Mouse (Mus musculus) heart, embryonic 12.5 days (tissue): ENCODE results near the gene Kdm2b. TPM values are rescaled to one million over a fixed set of nuclear protein-coding genes. Genes with fewer than 3 reads are reported as not detected.
A peak's percentile ranks its signal among the peaks of the same experiment; 100 is the strongest.

Source experiments
- ATAC-seq: fragments of 200-750 bp; cut with Nextera tagmentation; 2 replicates; pipeline ENCODE4 v1.8.0; 2017; ENCODE audit warnings: moderate TSS enrichment, moderate library complexity; ENCODE audit not compliant: insufficient number of reproducible peaks, low FRiP score
- H3K27ac ChIP-seq: fragments of 300-500 bp; sonication (generic); 2 replicates; pipeline ENCODE4 v1.5.1; 2016; ENCODE audit warnings: mild to moderate bottlenecking, moderate library complexity; ENCODE audit not compliant: poor library complexity, severe bottlenecking
- H3K27me3 ChIP-seq: fragments of 300-500 bp; sonication (generic); replicated peaks from 2 replicates; pipeline ENCODE4 v1.6.1; 2016; ENCODE audit warnings: mild to moderate bottlenecking, moderate library complexity
- H3K36me3 ChIP-seq: fragments of 300-500 bp; sonication (generic); 2 replicates; pipeline ENCODE4 v1.6.1; 2016; ENCODE audit warnings: mild to moderate bottlenecking, moderate library complexity
- H3K4me1 ChIP-seq: fragments of 300-500 bp; sonication (generic); replicated peaks from 2 replicates; pipeline ENCODE4 v1.6.1; 2016; ENCODE audit warnings: mild to moderate bottlenecking
- H3K4me2 ChIP-seq: fragments of 300-500 bp; sonication (generic); 2 replicates; pipeline ENCODE4 v1.6.1; 2016; ENCODE audit warnings: mild to moderate bottlenecking, moderate library complexity
- H3K4me3 ChIP-seq: fragments of 300-500 bp; sonication (generic); 2 replicates; pipeline ENCODE4 v1.5.1; 2016; ENCODE audit warnings: mild to moderate bottlenecking
- H3K9ac ChIP-seq: fragments of 300-500 bp; sonication (generic); 2 replicates; pipeline ENCODE4 v1.6.1; 2016; ENCODE audit warnings: mild to moderate bottlenecking, moderate library complexity
- H3K9me3 ChIP-seq: fragments of 300-500 bp; sonication (generic); replicated peaks from 2 replicates; pipeline ENCODE4 v1.6.1; 2016; ENCODE audit warnings: mild to moderate bottlenecking, moderate library complexity
- WGBS: fragments of 180-500 bp; shearing (Covaris S2); methylation state at CpG from one replicate; pipeline ENCODE4 v1.1.7; 2016; 5-methylcytosine and 5-hydroxymethylcytosine counted together
- polyA plus RNA-seq: library from polyadenylated mRNA; unstranded; fragments of >200 nt; fragmentation: Nextera tagmentation; extraction: Ambion mirVana; gene quantifications from 2 replicates; pipeline ENCODE4 v1.2.1, GENCODE M21; 2016

The Kdm2b gene
- polyA plus RNA-seq, 1 experiment from 2014 or later = 39.8 TPM

- Histone ChIP-seq H3K4me2 (no peak overlapping the region), H3K4me3 (no peak overlapping the region), H3K9ac (no peak overlapping the region), H3K9me3 (no peaks in the 10 kb centered on the region), H3K4me1 (peaks cover 27% of the 10 kb centered on the region), H3K27me3 (no peaks in the 10 kb centered on the region), H3K36me3 (no peaks in the 10 kb centered on the region), H3K27ac (no peak overlapping the region)
- no peak for ATAC-seq
- 65% methylated on average over 6 of the region's 6 CpGs for WGBS
These were observed 87.4 kb downstream of the Kdm2b start for GRCm38 (mm10) chr5:122902228-122902627.

GRCm38 (mm10) chr5:122901666-122902065 lies 88.0 kb downstream of the Kdm2b start:
- H3K9ac ChIP-seq = no peak overlapping the region
- no peak overlapping the region for H3K4me3 ChIP-seq
- WGBS = 60% methylated on average over 3 of the region's 3 CpGs
- H3K9me3 ChIP-seq = no peaks in the 10 kb centered on the region
- no peaks in the 10 kb centered on the region for H3K36me3 ChIP-seq
- H3K27me3 ChIP-seq = no peaks in the 10 kb centered on the region
- no peak for ATAC-seq
- H3K27ac ChIP-seq = no peak overlapping the region
- H3K4me1 ChIP-seq = peaks cover 30% of the 10 kb centered on the region
- H3K4me2 ChIP-seq = no peak overlapping the region

- H3K9me3 ChIP-seq = no peaks in the 10 kb centered on the region
- peak overlapping the region; percentile 96 for H3K4me2 ChIP-seq
- no peaks in the 10 kb centered on the region for H3K27me3 ChIP-seq
- ATAC-seq = no peak
- peak overlapping the region; percentile 99; the same call in 1 of the 2 replicates for H3K9ac ChIP-seq
- WGBS = 58% methylated on average over 11 of the region's 11 CpGs
- H3K4me3 ChIP-seq = peak overlapping the region; percentile 98; the same call in 1 of the 2 replicates
- no peak overlapping the region for H3K27ac ChIP-seq
- no peaks in the 10 kb centered on the region for H3K36me3 ChIP-seq
- H3K4me1 ChIP-seq = peaks cover 30% of the 10 kb centered on the region
These were observed 88.4 kb downstream of the Kdm2b start for GRCm38 (mm10) chr5:122901179-122901578.

- no peak for ATAC-seq
- H3K36me3 ChIP-seq = no peaks in the 10 kb centered on the region
- H3K27ac ChIP-seq = peak overlapping the region; percentile 89
- H3K4me3 ChIP-seq = peak overlapping the region; percentile 98
- 3% methylated on average over 31 of the region's 33 CpGs for WGBS
- no peaks in the 10 kb centered on the region for H3K27me3 ChIP-seq
- no peaks in the 10 kb centered on the region for H3K9me3 ChIP-seq
- H3K4me1 ChIP-seq = peaks cover 30% of the 10 kb centered on the region
- H3K4me2 ChIP-seq = peak overlapping the region; percentile 96
- H3K9ac ChIP-seq = peak overlapping the region; percentile 99
These were observed 89.0 kb downstream of the Kdm2b start for GRCm38 (mm10) chr5:122900558-122901171.

GRCm38 (mm10) chr5:122899777-122900557 lies 89.7 kb downstream of the Kdm2b start:
- H3K9me3 ChIP-seq = no peaks in the 10 kb centered on the region
- H3K36me3 ChIP-seq = no peaks in the 10 kb centered on the region
- peak overlapping the region; percentile 89 for H3K27ac ChIP-seq
- peaks cover 35% of the 10 kb centered on the region for H3K4me1 ChIP-seq
- 1% methylated on average over 92 of the region's 120 CpGs for WGBS
- peak overlapping the region; percentile 96 for H3K4me2 ChIP-seq
- H3K27me3 ChIP-seq = no peaks in the 10 kb centered on the region
- H3K4me3 ChIP-seq = peak overlapping the region; percentile 98
- H3K9ac ChIP-seq = peak overlapping the region; percentile 99
- peak; percentile 98 for ATAC-seq

GRCm38 (mm10) chr5:122898963-122899776 lies 90.5 kb downstream of the Kdm2b start:
- Histone ChIP-seq H3K4me1 (peaks cover 41% of the 10 kb centered on the region), H3K27ac (peak overlapping the region; percentile 89), H3K27me3 (no peaks in the 10 kb centered on the region), H3K9me3 (no peaks in the 10 kb centered on the region), H3K4me3 (peak overlapping the region; percentile 98), H3K4me2 (peak overlapping the region; percentile 96), H3K9ac (peak overlapping the region; percentile 99), H3K36me3 (no peaks in the 10 kb centered on the region)
- WGBS = 2% methylated on average over 44 of the region's 45 CpGs
- ATAC-seq = peak; percentile 5; the same call in 1 of the 2 replicates

GRCm38 (mm10) chr5:122898153-122898552 lies 91.5 kb downstream of the Kdm2b start:
- Histone ChIP-seq H3K4me2 (peak overlapping the region; percentile 96; the same call in 1 of the 2 replicates), H3K9ac (no peak overlapping the region), H3K9me3 (no peaks in the 10 kb centered on the region), H3K4me1 (peaks cover 41% of the 10 kb centered on the region), H3K36me3 (no peaks in the 10 kb centered on the region), H3K4me3 (no peak overlapping the region), H3K27ac (no peak overlapping the region), H3K27me3 (no peaks in the 10 kb centered on the region)
- ATAC-seq = no peak
- WGBS = 70% methylated on average over 6 of the region's 6 CpGs

GRCm38 (mm10) chr5:122894821-122895220 lies 94.8 kb downstream of the Kdm2b start:
- H3K4me1 ChIP-seq = peaks cover 45% of the 10 kb centered on the region
- H3K9me3 ChIP-seq = no peaks in the 10 kb centered on the region
- no peaks in the 10 kb centered on the region for H3K27me3 ChIP-seq
- no peak overlapping the region for H3K4me3 ChIP-seq
- H3K4me2 ChIP-seq = no peak overlapping the region; the same call in 1 of the 2 replicates
- no peak for ATAC-seq
- no peaks in the 10 kb centered on the region for H3K36me3 ChIP-seq
- H3K27ac ChIP-seq = no peak overlapping the region
- 70% methylated on average over 4 of the region's 4 CpGs for WGBS
- 0 out of 2 replicates have a peak overlapping the region, but pooled peaks have one; percentile 20 for H3K9ac ChIP-seq

GRCm38 (mm10) chr5:122894007-122894637 lies 95.5 kb downstream of the Kdm2b start:
- WGBS = 88% methylated on average over 5 of the region's 5 CpGs
- no peak overlapping the region for H3K27ac ChIP-seq
- no peak for ATAC-seq
- no peaks in the 10 kb centered on the region for H3K36me3 ChIP-seq
- peaks cover 39% of the 10 kb centered on the region for H3K4me1 ChIP-seq
- no peak overlapping the region for H3K9ac ChIP-seq
- H3K9me3 ChIP-seq = no peaks in the 10 kb centered on the region
- no peak overlapping the region for H3K4me3 ChIP-seq
- H3K27me3 ChIP-seq = no peaks in the 10 kb centered on the region
- H3K4me2 ChIP-seq = no peak overlapping the region

- Histone ChIP-seq H3K27ac (no peak overlapping the region), H3K4me2 (no peak overlapping the region), H3K9ac (no peak overlapping the region), H3K36me3 (0 out of 2 replicates have a peak, but pooled peaks cover 3% of the 10 kb centered on the region), H3K27me3 (no peaks in the 10 kb centered on the region), H3K9me3 (no peaks in the 10 kb centered on the region), H3K4me1 (peaks cover 33% of the 10 kb centered on the region), H3K4me3 (no peak overlapping the region)
- no peak for ATAC-seq
- 93% methylated on average over 6 of the region's 6 CpGs for WGBS
These were observed 96.4 kb downstream of the Kdm2b start for GRCm38 (mm10) chr5:122893270-122893669.
